Mouse (Mus musculus) heart, adult 2 months (tissue): ENCODE data around the gene Bricd5. TPM values are rescaled to one million over a fixed set of nuclear protein-coding genes. Genes with fewer than 3 reads are reported as not detected.

Experiments
- DNase-seq, 2 experiments: peaks; one replicate each; pipeline ENCODE4 v3.0.0; 2021
- H3K27ac ChIP-seq: fragments of 200-600 bp; 2 replicates; pipeline ENCODE4 v1.8.1; 2022
- H3K27me3 ChIP-seq: fragments of 200-500 bp; 2 replicates; pipeline ENCODE4 v1.6.1; 2012; ENCODE audit warnings: mild to moderate bottlenecking, low read length, inconsistent platforms, mixed read lengths; ENCODE audit not compliant: control insufficient read depth, insufficient read depth
- H3K36me3 ChIP-seq: fragments of 200-500 bp; 2 replicates; pipeline ENCODE4 v1.6.1; 2012; ENCODE audit warnings: low read length, inconsistent platforms; ENCODE audit not compliant: control insufficient read depth, insufficient read depth
- H3K4me1 ChIP-seq: fragments of 200-500 bp; 2 replicates; pipeline ENCODE4 v1.6.1; 2011; ENCODE audit warnings: low read length; ENCODE audit not compliant: control insufficient read depth, insufficient read depth
- H3K4me3 ChIP-seq: fragments of 200-600 bp; 2 replicates; pipeline ENCODE4 v1.8.1; 2022
- H3K79me2 ChIP-seq: fragments of 200-500 bp; replicated peaks from 2 replicates; pipeline ENCODE4 v1.6.1; 2012; ENCODE audit warnings: mild to moderate bottlenecking, inconsistent platforms, low read length, moderate library complexity, mixed read lengths; ENCODE audit not compliant: control insufficient read depth, insufficient read depth
- H3K9ac ChIP-seq: fragments of 200-500 bp; 2 replicates; pipeline ENCODE4 v1.6.1; 2012; ENCODE audit warnings: low read depth, mild to moderate bottlenecking, control low read depth, inconsistent platforms, low read length, mixed read lengths
- CTCF ChIP-seq: fragments of 200-600 bp; IDR thresholded peaks from 2 replicates; pipeline ENCODE4 v1.8.1; 2022; ENCODE audit warnings: antibody characterized with exemption, mild to moderate bottlenecking, moderate library complexity
- EP300 ChIP-seq: fragments of 200-500 bp; IDR thresholded peaks from 2 replicates; pipeline ENCODE4 v1.6.1; 2011; ENCODE audit warnings: low read depth, low read length, control low read depth; ENCODE audit not compliant: insufficient read depth
- POLR2A ChIP-seq: fragments of 200-500 bp; IDR thresholded peaks from 2 replicates; pipeline ENCODE4 v1.6.1; 2011; ENCODE audit warnings: mild to moderate bottlenecking, low read depth, low read length, control low read depth; ENCODE audit not compliant: insufficient read depth
- WGBS: fragments of 180-500 bp; shearing (Covaris S2); methylation state at CpG from one replicate; pipeline ENCODE4 v1.1.7; 2018; 5-methylcytosine and 5-hydroxymethylcytosine counted together
- intact Hi-C: fragments of 180-260 bp; cut with DNase I; formaldehyde crosslinking; loops from one replicate; pipeline ENCODE4 v1.15.1; 2025
- polyA plus RNA-seq: library from polyadenylated mRNA; depleted of rRNA; stranded (reverse); fragments of >200 nt; gene quantifications from 2 replicates; pipeline ENCODE4 v1.2.3, GENCODE M21; 2012; rRNA removed
- total RNA-seq, 2 experiments: library from RNA; stranded (reverse); gene quantifications; 2 replicates each; pipeline ENCODE4 v1.2.3; 2021

The Bricd5 gene
- total and polyA plus RNA-seq, 3 experiments: not detected

- intact Hi-C loops: no loop called here
- Histone ChIP-seq H3K36me3 (no peaks in the 10 kb centered on the region), H3K27me3 (no peaks in the 10 kb centered on the region), H3K27ac (no peak overlapping the region), H3K4me1 (peaks cover 4% of the 10 kb centered on the region), H3K4me3 (no peak overlapping the region), H3K9ac (no peak overlapping the region), H3K79me2 (no peaks in the 10 kb centered on the region; the same call in 1 of the 2 replicates)
- 74% methylated on average over 4 of the region's 4 CpGs for WGBS
- DNase-seq: no peak
- no peak for TF ChIP-seq POLR2A
- TF ChIP-seq CTCF: no peak
- TF ChIP-seq EP300: no peak
These were observed 46.8 kb downstream of the Bricd5 start for GRCm38 (mm10) chr17:24520450-24520849.

DNA sequence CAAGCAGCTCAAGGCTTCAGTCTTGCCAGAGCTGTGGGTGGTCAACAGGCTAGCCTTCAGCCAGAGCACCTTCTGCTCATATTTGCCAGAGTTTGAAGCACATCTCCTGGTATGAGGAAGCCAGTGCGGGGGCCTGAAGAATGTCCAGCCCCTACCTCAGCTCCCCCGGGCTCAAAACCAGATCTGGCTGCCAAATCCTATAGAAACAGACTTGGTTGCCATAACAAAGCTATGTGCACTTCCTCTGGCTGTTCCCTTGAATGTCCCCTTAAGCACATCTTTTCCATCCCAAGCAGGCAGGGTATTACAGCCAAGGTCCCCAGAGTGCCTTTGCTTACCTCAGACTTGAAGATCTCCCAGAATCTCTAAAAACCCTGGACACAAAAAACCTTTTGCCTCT is 51.0 kb downstream of the Bricd5 start:
- no peak overlapping the region for H3K4me3 ChIP-seq
- no peak for DNase-seq
- no peak for TF ChIP-seq CTCF
- TF ChIP-seq EP300: no peak
- 46% methylated on average over 2 of the region's 2 CpGs for WGBS
- intact Hi-C loops: loop anchor here (5.0 kb wide), 2 partner anchors 47 to 128 kb away; partner anchors contain the start of genes Mlst8 and Slc9a3r2
- no peak overlapping the region for H3K9ac ChIP-seq
- H3K27me3 ChIP-seq: no peaks in the 10 kb centered on the region
- no peaks in the 10 kb centered on the region; the same call in 1 of the 2 replicates for H3K36me3 ChIP-seq
- peaks cover 5% of the 10 kb centered on the region for H3K79me2 ChIP-seq
- H3K4me1 ChIP-seq: peaks cover 14% of the 10 kb centered on the region
- H3K27ac ChIP-seq: no peak overlapping the region

Other genes starting within 250 kb of the Bricd5 start
- gene Ccnf, start 222.4 kb upstream of the Bricd5 start, total RNA-seq: under 1 TPM; 0.57 to 0.59 TPM
- 0.44 and 0.49 TPM in 2 replicates for gene Ccnf, start 222.4 kb upstream of the Bricd5 start, polyA plus RNA-seq
- gene Abca17, start 122.8 kb upstream of the Bricd5 start, total RNA-seq: not detected
- not detected in 2 replicates for gene Abca17, start 122.8 kb upstream of the Bricd5 start, polyA plus RNA-seq
- gene Abca3, start 121.9 kb upstream of the Bricd5 start, total RNA-seq: 10 to 100 TPM; 12.1 to 12.6 TPM
- 13.4 and 15.7 TPM in 2 replicates for gene Abca3, start 121.9 kb upstream of the Bricd5 start, polyA plus RNA-seq
- gene Rnps1, start 59.3 kb upstream of the Bricd5 start, total RNA-seq: 10 to 100 TPM; 60.0 to 62.7 TPM
- gene Rnps1, start 59.3 kb upstream of the Bricd5 start, polyA plus RNA-seq: 83.0 and 107 TPM in 2 replicates
- 100 to 1,000 TPM; 421 to 487 TPM for gene Eci1, start 47.2 kb upstream of the Bricd5 start, total RNA-seq
- gene Eci1, start 47.2 kb upstream of the Bricd5 start, polyA plus RNA-seq: 414 and 486 TPM in 2 replicates
- gene Dnase1l2, start 30.8 kb upstream of the Bricd5 start, total RNA-seq: 1 to 10 TPM in 1 of 2 experiments, under 1 TPM in 1; 0.65 to 1.5 TPM
- gene Dnase1l2, start 30.8 kb upstream of the Bricd5 start, polyA plus RNA-seq: 5.2 and 7.2 TPM in 2 replicates
- 10 to 100 TPM; 10.2 to 10.3 TPM for gene E4f1, start 3.6 kb upstream of the Bricd5 start, total RNA-seq
- gene E4f1, start 3.6 kb upstream of the Bricd5 start, polyA plus RNA-seq: 43.6 and 43.7 TPM in 2 replicates
- gene Pgp, start 3.5 kb upstream of the Bricd5 start, total RNA-seq: 10 to 100 TPM; 35.7 to 44.5 TPM
- 39.1 and 46.4 TPM in 2 replicates for gene Pgp, start 3.5 kb upstream of the Bricd5 start, polyA plus RNA-seq
- 10 to 100 TPM in 1 of 2 experiments, 1 to 10 TPM in 1; 8.5 to 10.7 TPM for gene Mlst8, start 5.2 kb downstream of the Bricd5 start, total RNA-seq
- gene Mlst8, start 5.2 kb downstream of the Bricd5 start, polyA plus RNA-seq: 28.1 and 42.0 TPM in 2 replicates
- under 1 TPM; 0.16 to 0.55 TPM for gene Caskin1, start 14.7 kb downstream of the Bricd5 start, total RNA-seq
- gene Caskin1, start 14.7 kb downstream of the Bricd5 start, polyA plus RNA-seq: 0.23 and 0.45 TPM in 2 replicates
- 10 to 100 TPM; 41.9 to 46.5 TPM for gene Traf7, start 54.1 kb downstream of the Bricd5 start, total RNA-seq
- gene Traf7, start 54.1 kb downstream of the Bricd5 start, polyA plus RNA-seq: 93.4 and 109 TPM in 2 replicates
- gene Rab26, start 60.3 kb downstream of the Bricd5 start, total RNA-seq: under 1 TPM in 1 of 2 experiments, not detected in 1; 0.39 TPM
- 0.10 and 0.12 TPM in 2 replicates for gene Rab26, start 60.3 kb downstream of the Bricd5 start, polyA plus RNA-seq
- 10 to 100 TPM; 35.6 to 36.2 TPM for gene Pkd1, start 76.0 kb downstream of the Bricd5 start, total RNA-seq
- 48.5 and 59.9 TPM in 2 replicates for gene Pkd1, start 76.0 kb downstream of the Bricd5 start, polyA plus RNA-seq
- gene Tsc2, start 158.7 kb downstream of the Bricd5 start, total RNA-seq: 100 to 1,000 TPM; 104 to 110 TPM
- gene Tsc2, start 158.7 kb downstream of the Bricd5 start, polyA plus RNA-seq: 178 and 194 TPM in 2 replicates
- 1 to 10 TPM; 2.9 to 3.4 TPM for gene Nthl1, start 158.8 kb downstream of the Bricd5 start, total RNA-seq
- gene Nthl1, start 158.8 kb downstream of the Bricd5 start, polyA plus RNA-seq: 4.4 and 7.0 TPM in 2 replicates
- gene Slc9a3r2, start 176.4 kb downstream of the Bricd5 start, total RNA-seq: 100 to 1,000 TPM in 1 of 2 experiments, 10 to 100 TPM in 1; 100.0 to 110 TPM
- 125 and 147 TPM in 2 replicates for gene Slc9a3r2, start 176.4 kb downstream of the Bricd5 start, polyA plus RNA-seq
- not detected for gene Npw, start 184.6 kb downstream of the Bricd5 start, total RNA-seq
- not detected in 2 replicates for gene Npw, start 184.6 kb downstream of the Bricd5 start, polyA plus RNA-seq
- 10 to 100 TPM; 17.4 to 17.5 TPM for gene Zfp598, start 195.8 kb downstream of the Bricd5 start, total RNA-seq
- gene Zfp598, start 195.8 kb downstream of the Bricd5 start, polyA plus RNA-seq: 28.1 and 29.9 TPM in 2 replicates
- under 1 TPM; 0.16 to 0.30 TPM for gene Syngr3, start 216.1 kb downstream of the Bricd5 start, total RNA-seq
- gene Syngr3, start 216.1 kb downstream of the Bricd5 start, polyA plus RNA-seq: 0.43 and 1.00 TPM in 2 replicates
- gene Gfer, start 222.3 kb downstream of the Bricd5 start, total RNA-seq: 10 to 100 TPM; 20.3 to 21.5 TPM
- gene Gfer, start 222.3 kb downstream of the Bricd5 start, polyA plus RNA-seq: 14.0 and 14.6 TPM in 2 replicates
- 1 to 10 TPM in 1 of 2 experiments, under 1 TPM in 1; 0.65 to 1.0 TPM for gene Noxo1, start 222.3 kb downstream of the Bricd5 start, total RNA-seq
- 2.4 and 4.5 TPM in 2 replicates for gene Noxo1, start 222.3 kb downstream of the Bricd5 start, polyA plus RNA-seq
- 10 to 100 TPM; 17.4 to 19.4 TPM for gene Tbl3, start 233.8 kb downstream of the Bricd5 start, total RNA-seq
- 34.2 and 39.2 TPM in 2 replicates for gene Tbl3, start 233.8 kb downstream of the Bricd5 start, polyA plus RNA-seq
- gene Rnf151, start 244.2 kb downstream of the Bricd5 start, total RNA-seq: not detected
- gene Rnf151, start 244.2 kb downstream of the Bricd5 start, polyA plus RNA-seq: 0.15 and 0.68 TPM in 2 replicates
- gene Rps2, start 244.2 kb downstream of the Bricd5 start, total RNA-seq: 100 to 1,000 TPM; 675 to 722 TPM
- gene Rps2, start 244.2 kb downstream of the Bricd5 start, polyA plus RNA-seq: 2,277 and 2,346 TPM in 2 replicates